Mouse (Mus musculus) kidney, adult 18-20 months (tissue): ENCODE results near the gene Lad1.

Experiments used
- DNase-seq: peaks from one replicate; pipeline ENCODE4 v3.0.0; 2021

Gene Lad1

DNA sequence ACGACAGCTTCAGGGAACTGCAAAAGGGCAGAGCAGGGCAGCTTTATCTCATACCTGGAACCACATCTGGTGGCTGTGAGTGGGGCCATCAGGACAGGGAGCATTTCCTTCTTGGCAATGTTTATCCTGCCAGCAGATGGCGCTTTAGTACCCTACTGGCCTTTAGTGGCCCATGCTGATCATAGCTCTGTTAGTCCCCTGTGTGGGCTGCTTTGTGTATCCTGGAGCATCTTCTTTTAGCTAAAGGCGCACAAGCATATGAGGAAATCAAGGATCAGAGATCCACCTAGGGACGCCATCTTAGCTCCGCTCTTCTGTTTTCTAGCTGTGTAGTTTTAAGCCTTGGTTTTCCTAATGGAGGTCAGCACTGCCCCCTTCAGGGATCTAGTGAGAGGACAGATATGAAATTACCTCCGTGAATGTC, 28.8 kb downstream of the Lad1 start:
- DNase-seq, result peak; percentile 49

DNA sequence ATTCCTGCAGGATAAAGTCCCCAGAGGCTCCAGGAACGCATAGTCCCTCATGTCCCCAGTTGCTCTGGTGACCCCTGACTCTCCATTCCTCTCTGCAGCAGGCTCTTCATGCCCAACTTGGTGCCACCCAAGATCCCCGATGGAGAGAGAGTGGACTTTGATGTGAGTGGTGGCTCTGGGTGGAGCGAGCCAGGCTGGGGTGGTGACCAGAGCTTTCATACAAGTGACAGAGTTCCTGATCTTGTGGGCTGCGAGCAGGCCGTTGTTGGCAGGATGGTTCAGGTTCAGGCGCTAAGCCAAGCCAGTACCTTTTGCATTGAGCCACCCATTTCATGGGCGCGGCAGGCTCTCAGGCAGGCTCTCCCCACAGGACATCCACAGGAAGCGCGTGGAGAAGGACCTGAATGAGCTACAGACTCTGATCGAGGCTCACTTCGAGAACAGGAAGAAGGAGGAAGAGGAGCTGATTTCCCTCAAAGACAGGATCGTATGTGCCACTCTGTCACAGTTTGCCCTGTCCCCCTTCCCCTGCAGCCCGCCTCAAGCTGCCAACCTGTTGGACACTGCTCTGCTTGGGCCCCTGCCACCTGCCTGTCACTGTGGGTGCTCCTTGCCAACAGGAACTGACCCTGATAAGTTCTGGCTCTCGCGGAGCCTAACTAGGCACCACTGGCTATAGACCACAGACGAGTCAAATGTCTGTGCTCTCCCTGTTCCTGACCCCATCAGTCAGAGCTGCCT, 29.4 kb downstream of the Lad1 start:
- DNase-seq, result no peak

DNA sequence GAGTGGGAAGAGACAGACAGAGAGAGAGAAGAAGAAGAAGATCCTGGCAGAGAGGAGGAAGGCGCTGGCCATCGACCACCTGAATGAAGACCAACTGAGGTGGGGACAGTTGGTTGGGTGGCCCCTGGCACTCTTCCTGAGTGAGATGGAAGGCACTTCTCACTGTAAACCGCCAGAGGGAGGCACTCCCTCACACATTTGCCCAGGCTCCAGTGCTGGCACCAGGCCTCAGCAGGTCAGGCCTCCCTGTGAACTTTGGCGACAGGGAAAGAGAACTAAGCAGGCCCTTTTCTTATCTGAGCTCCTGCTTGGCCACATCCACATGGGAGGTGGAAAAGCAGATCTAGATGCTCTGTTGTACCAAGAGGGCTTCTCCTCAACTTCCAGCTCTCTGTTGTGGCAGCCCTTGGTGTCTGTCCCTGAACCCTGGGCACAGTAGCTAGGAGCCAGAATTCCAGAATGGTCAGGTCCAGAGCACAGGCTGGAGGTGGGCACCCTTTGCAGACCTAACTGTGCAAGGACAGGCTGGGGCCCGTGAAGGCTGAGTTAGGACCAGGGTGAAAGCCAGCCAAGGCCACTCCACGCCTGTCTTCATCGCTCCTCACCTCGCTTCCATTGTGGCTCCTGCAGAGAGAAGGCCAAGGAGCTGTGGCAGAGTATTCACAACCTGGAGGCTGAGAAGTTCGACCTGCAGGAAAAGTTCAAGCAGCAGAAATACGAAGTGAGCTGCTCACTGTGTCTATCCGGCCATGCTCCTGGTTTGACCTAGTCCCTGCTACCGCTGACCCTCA, 32.5 kb downstream of the Lad1 start:
- peak; percentile 54 for DNase-seq

DNA sequence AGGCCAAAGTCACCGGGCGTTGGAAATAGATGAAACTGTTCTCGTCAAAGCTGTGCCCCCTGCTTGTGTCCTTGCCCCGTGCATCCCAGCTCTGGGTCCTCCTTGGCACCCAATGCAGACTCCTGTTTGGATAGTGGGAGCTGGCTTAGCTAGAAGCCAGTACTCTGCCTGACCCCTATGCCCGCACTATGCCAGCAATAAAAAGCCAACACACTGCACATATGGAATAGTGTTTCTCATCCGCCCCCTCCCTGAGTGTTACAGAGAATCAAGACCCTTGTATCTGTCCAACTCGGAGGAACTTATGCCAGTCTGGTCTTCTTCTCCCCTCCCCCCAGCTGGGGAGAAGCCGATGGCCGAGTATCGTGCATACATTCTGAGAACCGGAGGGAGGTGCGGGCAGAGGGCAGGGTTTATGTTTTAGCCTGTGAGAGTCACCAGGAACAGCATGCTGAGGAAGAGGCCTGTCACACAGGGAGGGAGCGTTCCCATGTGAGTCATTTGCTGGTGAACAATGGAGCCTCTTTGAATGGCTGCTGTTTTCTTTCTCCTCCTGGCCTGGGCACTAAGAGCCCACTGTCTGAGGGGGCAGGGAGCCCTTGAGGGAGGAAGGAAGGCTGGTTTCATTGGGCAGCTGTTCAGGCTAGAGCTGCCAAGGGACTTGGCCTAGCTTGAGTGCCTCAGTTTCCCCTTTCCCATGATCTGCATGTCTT, 33.8 kb downstream of the Lad1 start:
- DNase-seq, result no peak

DNA sequence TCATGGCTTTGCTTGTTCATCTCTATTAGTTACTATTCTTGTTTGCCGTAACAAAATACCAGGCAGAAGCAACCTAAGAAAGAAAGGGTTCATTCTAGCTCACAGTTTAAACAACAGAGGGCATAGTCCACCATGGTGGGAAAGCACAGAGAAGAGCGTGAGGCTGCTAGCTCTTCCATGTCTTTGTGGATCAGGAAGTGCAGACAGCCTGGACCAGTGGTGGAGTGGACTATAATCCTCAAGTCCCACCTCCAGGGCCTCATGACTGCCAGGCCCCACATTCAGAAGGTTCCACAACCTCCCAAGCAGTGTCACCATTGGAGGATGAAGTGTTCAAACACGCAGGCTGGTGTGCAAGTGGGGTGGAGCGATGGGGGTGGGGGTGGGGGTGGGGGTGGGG, 34.8 kb downstream of the Lad1 start:
- no peak for DNase-seq

DNA sequence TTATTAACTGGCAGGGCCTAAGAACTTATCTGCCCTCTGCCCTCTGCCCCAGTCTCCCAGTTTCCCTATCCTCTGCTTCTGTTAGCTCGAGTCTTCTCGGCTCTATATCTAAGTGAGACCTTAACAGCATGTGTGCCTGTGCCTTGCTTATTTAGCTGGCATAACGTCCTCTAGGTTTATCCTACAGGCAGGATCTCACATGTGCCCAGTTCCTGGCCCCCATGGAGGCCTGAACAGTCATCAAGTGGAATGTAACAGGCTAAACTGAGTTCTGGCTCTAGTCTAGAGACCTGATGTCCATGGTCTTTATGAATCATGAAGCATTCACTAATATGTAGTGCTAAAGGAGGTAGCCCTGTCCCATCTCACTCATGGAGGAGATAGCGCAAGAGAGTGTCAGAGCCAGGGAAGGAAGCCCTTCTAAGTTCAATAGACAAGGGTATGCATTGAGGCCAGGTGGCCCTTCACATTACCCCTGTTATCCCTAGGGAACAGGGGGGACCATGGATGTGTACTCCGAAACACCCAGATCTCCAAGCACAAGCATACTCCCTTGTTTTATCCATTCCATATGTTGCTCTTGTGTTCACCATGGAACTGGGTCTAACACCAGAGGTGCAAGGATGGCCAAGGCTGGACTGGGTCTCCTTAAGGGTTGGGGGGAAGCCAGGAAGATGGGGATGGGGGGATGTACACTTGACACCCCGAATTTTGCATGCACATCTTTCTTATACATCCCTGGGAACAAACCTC, 36.4 kb downstream of the Lad1 start:
- no peak for DNase-seq

DNA sequence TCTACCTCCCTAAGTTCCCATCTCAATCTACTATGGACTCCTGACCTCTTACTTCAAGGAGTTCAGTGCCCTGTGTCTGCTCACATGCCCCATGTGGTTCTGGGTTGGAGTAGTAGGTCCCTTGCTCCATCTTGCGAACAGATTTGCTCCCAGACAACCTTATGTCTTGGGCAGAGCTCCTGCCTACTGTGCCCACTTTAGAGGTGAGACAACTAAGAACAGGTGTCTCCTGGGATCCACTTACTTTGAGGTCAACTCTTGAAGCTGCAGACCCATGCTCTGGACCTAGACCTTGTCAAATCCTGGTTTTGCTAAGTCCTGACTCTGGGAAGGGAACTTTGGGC, 36.9 kb downstream of the Lad1 start:
- DNase-seq, result no peak

DNA sequence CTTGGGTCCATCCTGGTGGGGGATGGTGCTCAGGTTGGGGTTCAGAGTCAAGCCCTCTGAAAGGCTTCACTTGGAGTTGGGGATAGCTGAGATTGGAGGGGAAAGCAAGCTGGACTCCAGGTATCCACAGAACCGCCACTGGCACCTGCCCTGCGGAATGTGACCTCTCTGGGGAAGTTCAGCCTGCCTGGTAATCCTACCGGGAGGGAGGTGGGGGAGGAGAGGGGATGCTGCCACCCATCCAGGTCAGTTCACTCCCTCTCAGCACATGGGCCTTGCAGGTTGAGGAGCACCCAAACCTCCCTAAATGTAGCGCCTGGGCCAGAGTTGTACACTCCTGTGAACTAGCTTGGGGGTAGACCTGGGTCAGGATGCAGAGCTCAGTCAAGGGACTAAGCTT, 37.7 kb downstream of the Lad1 start:
- no peak for DNase-seq

DNA sequence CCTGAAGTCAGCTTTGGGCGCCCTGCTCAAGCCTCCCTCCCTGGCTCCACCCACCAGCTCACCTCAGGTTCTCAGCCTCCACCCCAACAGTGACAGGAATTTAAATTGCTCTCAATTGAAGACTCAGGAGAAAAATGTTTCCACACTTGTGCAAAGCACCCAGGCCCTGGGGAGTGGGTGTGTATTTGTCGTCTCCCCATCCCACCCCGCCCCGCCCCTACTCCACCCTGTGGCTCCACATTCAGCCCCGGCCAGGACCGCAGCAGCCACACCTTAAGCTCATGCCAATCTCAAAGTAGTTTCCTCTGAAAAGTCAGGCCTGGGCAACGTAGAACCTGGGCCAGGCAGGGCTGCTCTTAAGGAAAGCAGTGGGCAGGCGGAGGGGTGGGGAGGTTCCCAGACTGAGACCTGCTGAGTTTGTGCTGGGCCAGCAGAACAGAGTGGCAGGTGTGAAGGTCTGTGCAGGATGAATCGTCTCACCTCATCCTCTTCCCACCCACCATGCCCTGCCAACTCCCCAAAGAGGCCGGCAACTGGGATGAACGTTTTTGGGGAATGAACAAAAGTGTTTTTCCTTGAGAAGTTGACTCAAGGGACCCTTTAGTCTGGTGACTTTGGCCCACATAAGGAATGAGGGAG, 38.9 kb downstream of the Lad1 start:
- DNase-seq, result no peak

DNA sequence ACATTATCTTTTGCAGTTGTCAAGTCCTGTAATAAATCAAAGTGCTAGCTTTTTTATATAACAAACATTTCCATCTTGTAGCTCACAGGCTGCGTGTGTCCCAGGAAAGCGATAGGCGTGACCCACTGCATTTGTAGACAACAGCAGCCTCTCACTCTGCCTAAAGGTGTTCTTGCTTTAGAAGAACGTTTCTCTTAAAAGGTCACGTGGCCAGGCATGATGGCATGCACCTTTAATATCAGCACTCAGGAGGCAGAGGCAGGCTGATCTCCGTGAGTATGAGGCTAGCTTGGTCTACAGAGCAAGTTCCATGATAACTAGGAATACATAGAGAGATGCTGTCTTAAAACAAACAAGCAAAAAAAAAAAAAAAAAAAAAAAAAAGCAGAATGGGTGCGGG, 40.1 kb downstream of the Lad1 start:
- DNase-seq, result no peak

DNA sequence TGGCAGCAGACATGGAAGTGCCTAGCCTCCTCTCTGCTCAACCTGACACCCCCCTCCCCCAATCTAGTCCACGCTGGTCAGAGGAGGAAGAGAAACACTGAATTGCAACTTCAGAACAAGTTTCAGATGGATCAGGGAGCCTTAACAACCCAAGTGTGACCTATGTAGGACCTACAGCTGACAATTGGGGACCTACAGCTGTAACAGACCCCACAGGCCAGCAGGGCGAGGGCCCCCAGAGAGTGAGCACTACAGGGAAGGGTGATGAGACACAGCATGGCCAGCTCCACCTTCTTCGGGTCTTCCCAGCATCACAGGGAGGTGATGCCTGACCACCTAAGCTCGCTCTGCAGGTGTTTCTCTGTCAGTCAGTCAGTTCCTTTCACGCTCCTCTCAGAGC, 42.7 kb downstream of the Lad1 start:
- no peak for DNase-seq

DNA sequence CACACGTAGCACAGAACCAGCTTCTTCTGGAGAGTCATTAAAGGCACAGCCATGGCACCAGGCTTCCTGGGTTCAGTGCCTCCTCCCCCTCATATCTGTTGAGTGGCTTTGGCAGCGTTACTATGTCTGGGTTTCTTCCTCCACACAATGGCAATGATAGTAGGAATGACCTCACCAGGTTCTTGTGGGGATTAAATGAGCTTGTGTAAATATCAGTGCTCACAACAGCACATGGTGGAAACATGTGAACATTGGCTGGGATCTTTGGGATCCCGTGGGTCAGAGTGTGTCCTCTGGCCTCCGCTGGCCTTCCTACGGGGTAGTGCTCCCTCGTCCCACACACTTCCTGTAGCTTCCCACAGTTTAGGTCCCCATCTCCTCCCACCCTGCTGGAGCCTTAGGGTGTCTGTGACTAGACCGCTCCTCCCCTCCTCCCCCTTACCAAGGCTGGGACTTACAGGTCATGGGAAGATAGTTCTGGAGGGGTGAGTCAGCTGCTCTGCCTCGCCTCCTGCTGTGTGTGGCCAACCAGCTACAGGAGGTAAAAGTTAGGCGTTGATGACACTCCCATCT, 43.7 kb downstream of the Lad1 start:
- no peak for DNase-seq

DNA sequence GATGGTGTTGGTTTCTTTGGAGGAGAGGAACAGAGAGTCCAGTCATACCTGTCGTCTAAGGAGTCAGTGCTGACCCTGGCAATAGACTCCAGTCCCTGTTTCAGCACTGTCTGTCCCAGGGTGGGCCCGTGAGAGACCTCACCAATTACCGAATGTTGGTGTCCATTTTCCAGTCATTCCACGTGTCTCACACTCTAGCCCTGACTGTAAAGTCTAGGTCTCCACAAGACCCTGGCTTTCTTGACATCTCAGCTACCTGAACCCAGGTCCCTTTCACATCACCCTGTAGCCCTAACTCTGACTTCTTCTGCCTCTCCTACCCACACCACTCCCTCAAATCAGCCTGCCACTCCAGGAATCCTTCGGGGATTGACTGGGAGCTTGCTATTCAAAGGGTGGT, 44.2 kb downstream of the Lad1 start:
- DNase-seq, result no peak

DNA sequence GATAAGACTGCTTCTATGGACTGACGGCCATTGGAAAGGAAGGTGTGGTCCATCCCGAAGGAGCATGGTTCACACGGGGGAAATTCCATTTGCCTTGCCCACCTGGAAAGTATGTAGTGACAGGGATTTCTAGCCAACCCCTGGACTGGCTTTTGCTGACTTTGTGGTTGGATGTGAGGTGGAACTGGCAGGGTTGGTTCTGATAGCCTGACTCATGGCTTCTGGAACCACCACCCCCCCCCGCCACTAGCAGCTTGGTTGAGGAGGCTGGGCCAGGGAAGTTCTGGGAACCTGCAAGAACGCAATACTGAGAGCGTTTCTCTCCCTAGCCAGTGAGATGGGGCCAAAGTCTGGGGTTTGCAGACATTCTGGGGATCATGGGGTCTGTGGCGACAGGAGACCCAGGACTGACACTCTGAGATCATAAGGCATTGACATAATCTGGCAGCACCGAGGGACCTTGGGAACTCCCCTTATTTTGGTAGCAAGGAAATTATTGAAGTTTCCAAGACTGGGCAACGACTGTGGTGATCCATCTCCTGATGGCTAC, 45.5 kb downstream of the Lad1 start:
- DNase-seq, result no peak

DNA sequence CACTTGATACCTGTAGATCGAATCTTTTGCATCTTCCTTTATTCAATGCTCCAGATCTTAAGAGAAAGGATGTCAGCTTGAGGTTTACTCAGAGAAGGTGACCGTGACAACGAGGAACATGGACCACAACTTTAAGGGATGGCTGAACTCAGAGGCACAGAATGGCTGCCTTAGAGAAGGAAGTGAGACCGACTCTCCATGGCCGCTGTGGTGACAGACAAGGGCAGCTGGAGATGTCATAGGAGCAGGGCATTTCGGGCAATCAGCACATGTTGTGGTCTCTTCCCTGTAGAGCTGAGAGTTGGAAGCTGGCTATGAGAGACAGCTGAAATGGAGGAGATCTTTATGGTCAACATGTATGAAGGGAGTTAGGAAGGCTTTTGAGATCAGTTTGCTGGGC, 46.4 kb downstream of the Lad1 start:
- DNase-seq, result no peak

DNA sequence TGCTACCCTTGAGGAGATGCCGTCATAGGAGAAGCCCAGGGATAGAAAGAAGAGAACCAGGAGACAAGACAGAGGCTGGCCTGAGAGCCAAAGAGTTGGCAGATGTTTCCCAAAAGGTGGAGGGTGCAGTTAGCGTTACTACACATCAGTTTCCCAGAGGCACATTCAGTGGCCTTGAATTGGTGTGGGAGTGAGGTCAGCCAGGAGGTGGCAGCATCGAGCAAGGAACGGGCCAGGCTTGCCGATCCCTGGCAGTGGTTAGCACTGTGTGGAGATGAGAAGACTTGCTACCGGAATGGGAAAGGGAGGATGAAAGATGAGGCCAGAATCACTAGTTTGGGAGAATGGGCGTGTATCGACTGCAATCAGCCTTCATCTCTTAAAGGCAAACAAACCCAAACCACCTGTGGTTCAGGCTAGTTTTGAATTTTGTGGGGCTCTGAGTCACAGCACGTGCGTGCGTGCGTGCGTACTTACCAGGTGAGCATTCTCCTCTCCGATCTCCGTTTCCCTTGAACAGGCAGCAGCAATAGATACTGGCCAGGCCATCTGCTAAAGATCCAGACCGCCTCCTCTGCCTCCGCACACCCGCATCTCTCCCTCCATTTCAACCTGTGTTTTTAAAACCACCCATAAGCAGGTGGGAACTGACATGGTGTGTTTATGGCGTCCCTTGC, 47.3 kb downstream of the Lad1 start:
- DNase-seq, result peak; percentile 79

DNA sequence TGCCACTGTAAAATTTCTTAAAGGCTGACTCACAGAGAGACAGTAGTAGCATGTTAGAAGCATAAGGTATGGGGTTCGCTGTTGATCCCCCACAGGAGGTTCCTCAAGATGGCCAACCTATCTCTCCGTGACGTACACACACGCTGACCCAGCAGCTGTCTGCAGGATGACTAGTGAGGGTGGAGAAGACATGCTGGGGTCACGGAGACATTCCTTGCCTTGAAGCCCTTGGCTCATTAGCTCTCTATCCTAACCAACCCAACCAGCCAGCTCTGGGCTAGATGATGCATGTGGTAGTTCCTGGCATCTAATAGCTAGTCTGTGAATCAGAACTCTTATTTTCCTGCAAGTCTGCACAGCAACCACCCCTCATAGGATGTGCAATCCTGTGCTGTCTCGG, 50.2 kb downstream of the Lad1 start:
- no peak for DNase-seq

DNA sequence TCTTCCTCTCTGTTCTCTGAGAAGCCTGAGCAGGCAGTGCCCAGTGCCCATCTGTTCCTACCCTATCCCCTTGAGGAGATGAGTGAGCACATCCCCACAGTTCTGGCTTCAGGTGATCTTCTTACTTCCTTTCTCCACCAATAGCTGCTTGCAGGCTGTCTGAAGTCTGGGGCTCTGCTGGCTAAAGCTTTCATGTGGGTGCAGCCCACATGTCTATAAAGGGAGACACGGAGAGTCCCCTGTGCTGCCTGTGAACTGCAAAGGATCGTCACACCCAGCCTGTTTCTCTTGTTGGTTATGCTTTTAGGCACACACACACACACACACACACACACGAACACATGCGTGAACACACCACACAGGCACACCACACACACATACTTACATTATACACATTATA, 54.6 kb downstream of the Lad1 start:
- DNase-seq, result no peak

DNA sequence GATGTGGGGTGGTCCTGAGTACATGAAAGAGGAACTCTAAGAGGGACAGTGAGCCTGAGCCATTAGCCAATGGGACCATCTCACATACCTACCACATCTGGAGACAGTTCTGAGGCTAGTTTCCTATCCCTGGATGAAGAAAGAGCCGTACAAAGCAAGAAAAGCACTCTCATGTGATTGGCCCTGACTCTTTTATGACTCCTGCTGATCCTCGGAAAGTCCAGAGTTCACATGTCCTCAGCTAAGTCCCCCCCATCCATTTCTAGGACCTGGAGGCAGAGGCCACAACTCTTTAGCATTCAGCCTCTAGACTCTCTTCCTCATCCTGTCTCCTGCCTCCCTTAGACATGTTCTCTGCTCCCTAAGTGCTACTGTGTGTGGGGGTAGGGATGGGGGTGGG, 58.9 kb downstream of the Lad1 start:
- DNase-seq, result no peak

DNA sequence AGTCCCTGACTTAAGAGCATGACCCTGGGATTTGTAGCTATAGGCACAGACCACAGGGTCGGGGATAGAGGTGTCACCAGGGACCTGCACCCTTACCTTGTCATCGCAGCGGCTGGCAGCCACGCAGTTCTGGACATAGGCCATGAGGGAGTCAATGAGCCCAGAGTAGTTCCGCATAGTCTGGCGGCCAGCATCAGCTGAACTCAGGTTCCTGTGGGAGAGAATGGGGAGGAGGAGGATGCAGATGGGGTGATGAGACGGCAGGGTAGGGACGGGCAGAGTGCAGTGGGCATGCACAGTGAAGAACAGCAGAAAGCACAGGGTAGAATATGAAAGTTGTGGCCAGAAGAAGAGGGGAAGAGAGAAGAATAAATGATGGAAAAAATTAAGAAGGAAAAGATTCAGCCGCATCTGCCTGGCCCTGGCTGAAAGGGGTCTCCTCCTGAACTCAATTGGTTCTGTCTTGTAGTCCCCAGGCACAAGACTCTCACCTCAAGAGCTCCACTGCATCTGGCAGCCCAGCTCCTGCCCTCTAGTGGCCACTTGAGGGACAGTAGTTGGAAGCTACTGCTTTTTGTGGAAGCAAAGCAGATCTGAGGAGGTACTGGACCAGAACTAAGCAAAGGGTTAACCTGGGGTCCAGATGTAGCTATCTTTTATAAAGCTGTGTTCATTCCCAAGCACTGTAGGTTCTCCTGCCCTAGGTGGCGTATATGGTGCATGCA, 64.1 kb downstream of the Lad1 start:
- peak; percentile 62 for DNase-seq
